Mouse (Mus musculus) neural tube, embryonic 12.5 days (tissue): ENCODE data around the gene A630089N07Rik. TPM values are rescaled to one million over a fixed set of nuclear protein-coding genes. Genes with fewer than 3 reads are reported as not detected.
A peak's percentile ranks its signal among the peaks of the same experiment; 100 is the strongest.
"Not testable (repeated sequence)": the region's sequence is repeated elsewhere in the genome, so short reads cannot be mapped to it uniquely, and the experiment has no call there.

Experiments
- ATAC-seq: fragments of 200-750 bp; cut with Nextera tagmentation; 2 replicates; pipeline ENCODE4 v1.8.0; 2017; ENCODE audit warnings: low read depth, mild to moderate bottlenecking, moderate TSS enrichment, moderate library complexity; ENCODE audit not compliant: low FRiP score
- H3K27ac ChIP-seq: fragments of 300-500 bp; sonication (generic); 2 replicates; pipeline ENCODE4 v1.5.1; 2016
- H3K27me3 ChIP-seq: fragments of 300-500 bp; sonication (generic); replicated peaks from 2 replicates; pipeline ENCODE4 v1.6.1; 2016; ENCODE audit warnings: mild to moderate bottlenecking
- H3K36me3 ChIP-seq: fragments of 300-500 bp; sonication (generic); 2 replicates; pipeline ENCODE4 v1.6.1; 2016; ENCODE audit warnings: mild to moderate bottlenecking
- H3K4me1 ChIP-seq: fragments of 300-500 bp; sonication (generic); 2 replicates; pipeline ENCODE4 v1.6.1; 2016
- H3K4me2 ChIP-seq: fragments of 300-500 bp; sonication (generic); replicated peaks from 2 replicates; pipeline ENCODE4 v1.6.1; 2016; ENCODE audit warnings: mild to moderate bottlenecking
- H3K4me3 ChIP-seq: fragments of 300-500 bp; sonication (generic); 2 replicates; pipeline ENCODE4 v1.5.1; 2016
- H3K9ac ChIP-seq: fragments of 300-500 bp; sonication (generic); 2 replicates; pipeline ENCODE4 v1.6.1; 2016; ENCODE audit warnings: mild to moderate bottlenecking
- H3K9me3 ChIP-seq: fragments of 300-500 bp; sonication (generic); 2 replicates; pipeline ENCODE4 v1.6.1; 2016; ENCODE audit warnings: mild to moderate bottlenecking
- WGBS: fragments of 180-500 bp; shearing (Covaris S2); methylation state at CpG from one replicate; pipeline ENCODE4 v1.1.7; 2016; 5-methylcytosine and 5-hydroxymethylcytosine counted together
- polyA plus RNA-seq: library from polyadenylated mRNA; unstranded; fragments of >200 nt; fragmentation: Nextera tagmentation; extraction: Ambion mirVana; gene quantifications from 2 replicates; pipeline ENCODE4 v1.2.1, GENCODE M21; 2016

A630089N07Rik gene
- polyA plus RNA-seq, 1 experiment from 2014 or later, result 17.4 TPM

- 2% methylated on average over 22 of the region's 22 CpGs for WGBS
- Histone ChIP-seq H3K36me3 (peaks cover 8% of the 10 kb centered on the region), H3K4me2 (peak within 1 kb of the TSS; percentile 74), H3K27ac (no peak within 1 kb of the TSS), H3K27me3 (no peaks in the 10 kb centered on the region), H3K4me3 (peak within 1 kb of the TSS; percentile 59), H3K9ac (peak within 1 kb of the TSS; percentile 53), H3K9me3 (0 out of 2 replicates have a peak, but pooled peaks cover 9% of the 10 kb centered on the region), H3K4me1 (peaks cover 15% of the 10 kb centered on the region)
- ATAC-seq, result peak; percentile 99
These were observed 85.5 kb downstream of the A630089N07Rik start, which contains the start of gene B230307C23Rik for GRCm38 (mm10) chr16:97996616-97997382. B230307C23Rik (plus strand) TSS chr16:97997315.

GRCm38 (mm10) chr16:97995849-97996615 is 86.2 kb downstream of the A630089N07Rik start:
- Histone ChIP-seq H3K4me1 (peaks cover 15% of the 10 kb centered on the region), H3K9me3 (0 out of 2 replicates have a peak, but pooled peaks cover 6% of the 10 kb centered on the region), H3K4me3 (no peak overlapping the region), H3K36me3 (peaks cover 8% of the 10 kb centered on the region), H3K27me3 (no peaks in the 10 kb centered on the region), H3K9ac (no peak overlapping the region), H3K27ac (no peak overlapping the region), H3K4me2 (peak overlapping the region; percentile 74)
- no peak for ATAC-seq
- 22% methylated on average over 1 of the region's 1 CpGs for WGBS

GRCm38 (mm10) chr16:97992477-97992876 is 89.8 kb downstream of the A630089N07Rik start:
- H3K4me1 ChIP-seq, H3K27ac ChIP-seq, H3K9ac ChIP-seq, H3K36me3 ChIP-seq, H3K9me3 ChIP-seq, H3K4me3 ChIP-seq, H3K4me2 ChIP-seq, ATAC-seq, H3K27me3 ChIP-seq: not testable (repeated sequence)
- 82% methylated on average over 3 of the region's 3 CpGs for WGBS

DNA sequence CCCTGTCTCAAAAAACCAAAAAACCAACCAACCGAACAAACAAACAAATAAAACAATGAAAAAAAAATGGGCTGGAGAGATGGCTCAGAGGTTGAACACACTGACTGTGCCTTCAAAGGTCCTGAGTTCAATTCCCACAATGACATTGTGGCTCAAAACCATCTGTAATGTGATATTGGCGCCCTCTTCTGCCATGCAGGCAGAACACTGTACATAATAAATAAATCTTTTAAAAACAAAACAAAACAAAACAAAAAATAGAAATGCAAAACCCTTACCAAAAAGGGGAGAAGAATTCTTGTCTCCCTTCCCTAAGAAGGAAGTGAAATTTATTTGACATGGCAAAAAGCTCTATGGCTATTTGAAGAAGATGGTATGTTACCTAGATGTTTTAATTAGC is 90.7 kb downstream of the A630089N07Rik start:
- Histone ChIP-seq H3K9me3 (no peaks in the 10 kb centered on the region), H3K4me1 (peaks cover 5% of the 10 kb centered on the region; the same call in 1 of the 2 replicates), H3K36me3 (no peaks in the 10 kb centered on the region), H3K4me3 (no peak overlapping the region), H3K27me3 (no peaks in the 10 kb centered on the region), H3K27ac (no peak overlapping the region), H3K9ac (no peak overlapping the region), H3K4me2 (no peak overlapping the region)
- WGBS, result 73% methylated on average over 2 of the region's 2 CpGs
- ATAC-seq, result no peak

DNA sequence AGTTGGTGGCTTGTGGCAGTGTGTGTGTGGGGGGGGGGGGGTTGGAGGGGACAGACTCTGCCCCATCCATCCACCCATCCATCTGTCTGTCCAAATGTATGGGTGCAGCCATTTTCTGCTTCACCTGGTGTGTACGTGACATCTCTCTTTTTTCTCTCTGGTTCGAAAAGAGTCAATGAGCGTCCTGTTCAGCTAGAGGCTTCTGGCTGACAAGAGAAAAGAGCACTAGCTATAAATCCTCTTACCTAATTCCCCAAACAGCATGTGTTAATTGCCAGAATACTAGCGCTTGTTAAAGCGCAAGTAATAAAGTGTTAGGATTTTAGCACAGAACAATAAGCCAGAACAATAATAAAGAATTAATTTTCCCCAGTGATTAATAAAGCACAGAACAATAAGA is 97.7 kb downstream of the A630089N07Rik start:
- H3K9me3 ChIP-seq, result no peaks in the 10 kb centered on the region
- H3K36me3 ChIP-seq, result no peaks in the 10 kb centered on the region
- 21% methylated on average over 5 of the region's 5 CpGs for WGBS
- H3K4me2 ChIP-seq, result no peak overlapping the region
- ATAC-seq, result 0 out of 2 replicates have a peak, but pooled peaks have one; percentile 21
- H3K4me1 ChIP-seq, result no peaks in the 10 kb centered on the region
- no peaks in the 10 kb centered on the region for H3K27me3 ChIP-seq
- no peak overlapping the region for H3K9ac ChIP-seq
- no peak overlapping the region for H3K4me3 ChIP-seq
- H3K27ac ChIP-seq, result no peak overlapping the region

DNA sequence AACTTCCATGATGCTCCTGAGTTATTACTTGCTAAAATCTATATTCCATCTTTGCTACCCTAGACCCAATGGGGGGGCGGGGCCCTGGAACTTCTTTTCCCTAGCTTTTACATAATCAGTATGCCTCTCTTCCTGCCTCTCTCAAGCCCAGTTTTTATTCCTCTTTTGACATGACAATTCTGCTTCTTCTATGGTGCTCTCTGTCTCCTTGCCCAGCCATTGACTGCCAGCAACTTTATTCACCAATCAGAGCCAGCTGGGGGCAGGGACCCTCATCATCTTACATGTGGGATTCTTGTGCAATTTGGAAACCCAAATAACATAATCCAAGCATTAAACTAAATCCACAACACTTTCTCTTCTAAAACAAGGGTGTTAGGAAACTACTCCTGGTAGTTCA is 100.9 kb downstream of the A630089N07Rik start:
- Histone ChIP-seq H3K27me3 (no peaks in the 10 kb centered on the region), H3K27ac (no peak overlapping the region), H3K9me3 (no peaks in the 10 kb centered on the region), H3K36me3 (no peaks in the 10 kb centered on the region), H3K4me2 (no peak overlapping the region), H3K4me1 (no peaks in the 10 kb centered on the region), H3K4me3 (no peak overlapping the region), H3K9ac (no peak overlapping the region)
- WGBS, result 79% methylated on average over 1 of the region's 1 CpGs
- ATAC-seq, result no peak

DNA sequence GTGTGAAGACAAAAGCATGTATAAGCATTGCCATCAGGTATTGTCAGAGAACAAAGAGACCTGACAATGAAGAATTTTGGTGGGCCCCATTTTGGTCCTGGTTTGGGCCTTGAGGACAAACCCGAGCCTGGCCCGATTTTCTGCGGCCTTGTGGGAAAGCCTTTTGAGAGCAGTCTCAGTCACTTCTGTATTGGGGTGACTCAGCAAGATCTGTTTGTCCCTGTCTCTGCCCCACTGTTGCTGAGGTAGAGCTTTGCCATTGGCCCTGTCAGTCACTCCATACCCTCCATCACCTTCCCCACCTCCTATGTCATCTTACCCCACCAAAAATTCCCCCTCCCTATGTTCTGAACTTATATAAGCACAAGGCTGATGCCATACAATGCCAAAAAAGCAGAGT is 104.5 kb downstream of the A630089N07Rik start:
- no peak overlapping the region for H3K27ac ChIP-seq
- H3K27me3 ChIP-seq, result no peaks in the 10 kb centered on the region
- H3K9ac ChIP-seq, result no peak overlapping the region
- H3K36me3 ChIP-seq, result no peaks in the 10 kb centered on the region
- H3K4me1 ChIP-seq, result no peaks in the 10 kb centered on the region
- no peaks in the 10 kb centered on the region for H3K9me3 ChIP-seq
- 79% methylated on average over 3 of the region's 3 CpGs for WGBS
- ATAC-seq, result no peak
- H3K4me3 ChIP-seq, result no peak overlapping the region
- H3K4me2 ChIP-seq, result no peak overlapping the region

- H3K36me3 ChIP-seq, result no peaks in the 10 kb centered on the region
- ATAC-seq, result no peak
- H3K4me3 ChIP-seq, result no peak overlapping the region
- H3K9ac ChIP-seq, result no peak overlapping the region
- H3K27ac ChIP-seq, result no peak overlapping the region
- no peaks in the 10 kb centered on the region for H3K9me3 ChIP-seq
- WGBS, result 69% methylated on average over 1 of the region's 1 CpGs
- H3K4me2 ChIP-seq, result no peak overlapping the region
- no peaks in the 10 kb centered on the region for H3K27me3 ChIP-seq
- H3K4me1 ChIP-seq, result no peaks in the 10 kb centered on the region
These were observed 105.0 kb downstream of the A630089N07Rik start for GRCm38 (mm10) chr16:97977277-97977676.

DNA sequence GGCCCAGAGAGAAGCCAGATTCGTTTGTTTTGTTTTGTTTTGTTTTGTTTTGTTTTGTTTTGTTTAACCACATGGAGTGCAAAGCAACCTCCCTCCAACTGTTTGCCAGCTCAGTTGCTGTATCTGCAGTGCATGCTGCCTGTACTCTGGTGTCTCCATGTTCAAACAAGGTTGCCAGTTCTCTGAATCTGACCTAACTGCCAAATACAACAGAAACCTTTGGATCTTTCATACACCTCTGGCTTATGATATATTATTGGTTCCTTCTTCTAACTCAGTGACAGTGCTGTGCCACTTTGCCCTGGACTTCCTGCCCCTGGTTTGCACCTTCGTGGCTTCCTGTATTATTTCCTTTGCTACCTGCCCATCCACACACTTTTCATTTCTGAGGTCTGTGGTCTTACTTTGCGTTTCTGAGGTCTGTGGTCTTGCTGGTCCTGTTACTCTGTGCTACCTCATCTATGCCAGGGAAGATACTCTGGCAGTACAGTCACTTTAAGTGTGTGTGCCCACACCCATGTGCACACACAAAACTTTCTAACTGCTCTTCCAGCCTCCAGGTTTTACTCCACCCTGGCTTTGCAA is 118.2 kb downstream of the A630089N07Rik start:
- no peak for ATAC-seq
- H3K27me3 ChIP-seq, result no peaks in the 10 kb centered on the region
- 89% methylated on average over 3 of the region's 3 CpGs for WGBS
- H3K9ac ChIP-seq, result no peak overlapping the region
- peaks cover 5% of the 10 kb centered on the region for H3K4me1 ChIP-seq
- H3K36me3 ChIP-seq, result no peaks in the 10 kb centered on the region
- H3K4me2 ChIP-seq, result no peak overlapping the region
- no peaks in the 10 kb centered on the region for H3K9me3 ChIP-seq
- H3K4me3 ChIP-seq, result no peak overlapping the region
- H3K27ac ChIP-seq, result no peak overlapping the region

DNA sequence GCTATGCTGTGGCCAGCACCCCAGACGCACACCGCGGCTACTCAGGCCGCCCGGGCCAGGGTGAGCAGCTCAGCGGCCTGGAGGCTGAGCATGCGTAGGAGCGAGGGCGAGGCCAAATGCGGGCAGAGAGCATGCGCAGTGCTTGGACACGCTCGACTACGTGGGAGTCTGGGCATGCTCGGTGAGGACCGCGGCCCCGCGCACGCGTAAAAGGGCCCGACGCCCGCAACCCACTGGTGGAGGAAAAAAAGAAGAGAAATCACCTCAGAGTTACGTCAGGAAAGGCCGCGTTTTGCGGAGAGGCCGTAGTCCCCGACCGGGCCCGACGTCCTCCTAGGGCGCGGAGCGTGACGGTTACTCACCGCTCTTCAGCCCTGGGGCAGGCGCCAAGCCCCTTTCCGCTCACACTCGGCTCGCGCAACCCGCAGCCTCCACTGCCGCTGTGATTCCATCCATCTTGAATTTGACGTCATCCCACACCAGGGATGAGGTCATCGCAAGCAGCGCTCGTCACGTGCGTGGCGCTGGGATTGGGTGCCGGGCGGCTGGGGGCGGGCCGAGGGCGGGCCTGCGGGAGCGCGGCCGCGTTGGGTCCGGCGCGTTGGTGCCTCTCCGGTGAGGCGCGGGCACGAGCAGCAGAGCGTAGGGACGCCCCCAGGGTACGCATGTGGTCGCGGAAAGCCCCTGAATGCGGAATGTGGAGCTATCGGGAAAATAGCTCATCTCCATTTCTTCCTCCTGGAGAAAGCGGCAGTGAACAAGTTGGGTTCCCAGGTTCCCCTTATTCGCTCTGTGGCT is 119.9 kb downstream of the A630089N07Rik start, which contains the start of the genes C2cd2 and Zbtb21:
Gene C2cd2 (minus strand): TSS at position 448 of the 798 bp plus-strand sequence.
Gene Zbtb21 (minus strand): TSS at position 472 of the 798 bp plus-strand sequence.
- Histone ChIP-seq H3K9ac (peak within 1 kb of the TSS; percentile 92), H3K4me2 (peak within 1 kb of the TSS; percentile 88), H3K36me3 (peaks cover 4% of the 10 kb centered on the region; the same call in 1 of the 2 replicates), H3K4me3 (peak within 1 kb of the TSS; percentile 92), H3K27me3 (no peaks in the 10 kb centered on the region), H3K9me3 (no peaks in the 10 kb centered on the region), H3K4me1 (peaks cover 5% of the 10 kb centered on the region), H3K27ac (peak within 1 kb of the TSS; percentile 90)
- 1% methylated on average over 78 of the region's 78 CpGs for WGBS
- ATAC-seq, result peak; percentile 99

DNA sequence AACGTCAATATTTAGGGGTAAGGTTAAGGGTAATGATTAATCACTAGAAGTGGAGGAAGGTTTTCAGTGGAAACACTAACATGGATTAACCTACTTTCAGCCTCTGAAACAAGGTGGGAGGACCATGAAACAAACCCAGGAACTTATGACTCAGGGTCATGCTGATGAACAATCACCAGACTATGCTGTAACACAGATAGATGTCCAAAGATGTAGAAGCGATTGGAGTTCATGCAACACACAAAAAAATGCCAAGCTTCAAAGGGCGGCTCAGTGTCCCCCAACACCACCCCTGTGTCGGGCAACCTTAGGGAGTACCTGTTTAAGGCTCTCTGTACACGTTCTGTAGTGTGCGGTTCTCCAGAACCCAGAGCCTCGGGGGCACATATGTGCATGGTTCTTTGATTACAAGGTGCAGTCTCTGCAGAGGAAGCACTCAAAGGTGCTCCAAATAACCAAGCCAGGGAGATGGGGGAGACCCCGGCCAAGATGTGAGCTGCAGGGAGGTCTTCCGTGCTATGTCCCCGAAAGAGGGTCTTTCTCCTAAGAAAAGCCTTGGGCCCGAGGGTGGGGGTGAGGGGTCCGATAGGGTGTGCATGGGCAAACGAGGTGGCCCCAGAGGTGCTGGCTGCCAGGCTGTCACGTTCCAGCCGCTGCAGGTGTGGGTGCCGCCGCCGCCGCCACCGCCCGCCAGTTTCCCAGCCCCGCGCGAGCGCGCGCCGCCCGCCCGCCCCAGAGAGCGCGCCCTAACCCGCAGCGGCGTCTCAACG is 120.7 kb downstream of the A630089N07Rik start:
- Histone ChIP-seq H3K36me3 (peaks cover 10% of the 10 kb centered on the region), H3K4me2 (peak overlapping the region; percentile 88), H3K9me3 (no peaks in the 10 kb centered on the region), H3K9ac (peak overlapping the region; percentile 92), H3K4me3 (peak overlapping the region; percentile 92), H3K27me3 (no peaks in the 10 kb centered on the region), H3K4me1 (peaks cover 5% of the 10 kb centered on the region), H3K27ac (peak overlapping the region; percentile 90)
- 9% methylated on average over 36 of the region's 36 CpGs for WGBS
- peak; percentile 49 for ATAC-seq
